Comparison of ENCODE assay signal across 8 mouse cellular contexts in genomic region chr7:135735691-135736580, GRCm38 (mm10). TPM values are rescaled to one million over a fixed set of nuclear protein-coding genes. Genes with fewer than 3 reads are reported as not detected.
DNase-seq lines count a peak whose midpoint lies in the region; ATAC-seq and TF ChIP-seq lines count a peak whose summit lies in the region.

No protein-coding gene starts in this region.

- H3K36me3 ChIP-seq in CH12.LX (replicated peaks in 1 of 2; ENCODE audit: control insufficient read depth in 1 of 2, insufficient read depth in 1 of 2, low read length in 1 of 2) = no peaks in the 10 kb centered on the region
- no peaks in the 10 kb centered on the region for H3K36me3 ChIP-seq in forebrain, embryonic 13.5 days (ENCODE audit: poor library complexity, severe bottlenecking)
- H3K36me3 ChIP-seq in liver, postnatal 0 days (replicated peaks; ENCODE audit: insufficient read depth, low read length) = no peaks in the 10 kb centered on the region
- no peaks in the 10 kb centered on the region for H3K36me3 ChIP-seq in neural tube, embryonic 14.5 days (ENCODE audit: control insufficient read depth, insufficient read depth, low read length)
- H3K36me3 ChIP-seq in testis, adult 2 months (ENCODE audit: control insufficient read depth, insufficient read depth, low read length) = no peaks in the 10 kb centered on the region

- TF ChIP-seq CTCF in CH12.LX (conservative IDR thresholded peaks at IDR 0.05 in 1 of 2, IDR thresholded peaks at IDR 0.05 in 1 of 2; ENCODE audit: low read depth in 2 of 2, low read length in 2 of 2) = peak; percentile 92 to 94
- TF ChIP-seq CTCF in liver, postnatal 0 days (IDR thresholded peaks at IDR 0.05; ENCODE audit: low read depth) = peak; percentile 99
- TF ChIP-seq CTCF in testis, adult 2 months (IDR thresholded peaks at IDR 0.05; ENCODE audit: control insufficient read depth, insufficient read depth, insufficient replicate concordance, low read depth, low read length) = peak; percentile 99

- no peaks in the 10 kb centered on the region for H3K9me3 ChIP-seq in CH12.LX (replicated peaks; ENCODE audit: low read length)
- no peaks in the 10 kb centered on the region for H3K9me3 ChIP-seq in forebrain, embryonic 13.5 days (replicated peaks)
- H3K9me3 ChIP-seq in liver, postnatal 0 days (ENCODE audit: low read length) = no peaks in the 10 kb centered on the region
- no peaks in the 10 kb centered on the region for H3K9me3 ChIP-seq in neural tube, embryonic 14.5 days (ENCODE audit: control insufficient read depth, low read length)

- H3K4me3 ChIP-seq in CH12.LX (replicated peaks in 1 of 3; ENCODE audit: low read depth in 2 of 3, low read length in 2 of 3, poor library complexity in 1 of 3) = peak overlapping the region in 1 of 3 experiments; percentile 14
- H3K4me3 ChIP-seq in forebrain, embryonic 13.5 days = peak overlapping the region; percentile 7; the same call in 1 of the 2 replicates
- H3K4me3 ChIP-seq in liver, postnatal 0 days (ENCODE audit: low read depth, low read length) = peak overlapping the region; percentile 16
- H3K4me3 ChIP-seq in neural tube, embryonic 14.5 days (ENCODE audit: low read depth, low read length) = no peak overlapping the region
- peak overlapping the region; percentile 26 for H3K4me3 ChIP-seq in testis, adult 2 months (ENCODE audit: control insufficient read depth, low read depth, low read length)

- peaks cover 8 to 14% of the 10 kb centered on the region in 2 experiments for H3K4me1 ChIP-seq in CH12.LX (ENCODE audit: control insufficient read depth in 1 of 2, insufficient read depth in 2 of 2)
- H3K4me1 ChIP-seq in forebrain, embryonic 13.5 days = peaks cover 7% of the 10 kb centered on the region; the same call in 1 of the 2 replicates
- no peaks in the 10 kb centered on the region for H3K4me1 ChIP-seq in liver, postnatal 0 days (ENCODE audit: insufficient read depth)
- no peaks in the 10 kb centered on the region for H3K4me1 ChIP-seq in neural tube, embryonic 14.5 days (ENCODE audit: control insufficient read depth, insufficient read depth, low read length)
- no peaks in the 10 kb centered on the region for H3K4me1 ChIP-seq in testis, adult 2 months (ENCODE audit: control insufficient read depth, insufficient read depth, low read length)

- 15% methylated on average over 31 of the region's 31 CpGs for WGBS in forebrain, embryonic 13.5 days
- 6% methylated on average over 31 of the region's 31 CpGs for WGBS in large intestine, adult 2 months
- 10% methylated on average over 31 of the region's 31 CpGs for WGBS in liver, postnatal 0 days (ENCODE audit: insufficient replicate concordance)
- WGBS in neural tube, embryonic 14.5 days = 23% methylated on average over 31 of the region's 31 CpGs

- TF ChIP-seq POLR2A in CH12.LX (IDR thresholded peaks at IDR 0.05; ENCODE audit: low read depth, low read length) = no peak; the same call in 1 of the 2 replicates
- no peak for TF ChIP-seq POLR2A in testis, adult 2 months (IDR thresholded peaks at IDR 0.05; ENCODE audit: control insufficient read depth, low read depth, low read length)

- dilution Hi-C loops in CH12.LX (cut with MboI; ENCODE audit: extremely low pct_ligation_motif_present, extremely low pct_unique_long_range_greater_than_20kb, low sequenced_read_pairs) = no loop called here

- H3K27ac ChIP-seq in CH12.LX (ENCODE audit: insufficient read depth, low read depth) = no peak overlapping the region
- H3K27ac ChIP-seq in forebrain, embryonic 13.5 days = no peak overlapping the region
- H3K27ac ChIP-seq in liver, postnatal 0 days (ENCODE audit: low read depth) = 0 out of 2 replicates have a peak overlapping the region, but pooled peaks have one; percentile 24
- no peak overlapping the region for H3K27ac ChIP-seq in neural tube, embryonic 14.5 days (ENCODE audit: low read depth, low read length)
- H3K27ac ChIP-seq in testis, adult 2 months (ENCODE audit: control insufficient read depth, insufficient read depth, low read depth, low read length) = no peak overlapping the region

- peak; percentile 84 for ATAC-seq in cerebellum, adult (ENCODE audit: insufficient number of reproducible peaks, low FRiP score, low TSS enrichment)
- ATAC-seq in forebrain, embryonic 13.5 days = peak; percentile 94
- peak; percentile 93 for ATAC-seq in liver, postnatal 0 days
- peak; percentile 93 for ATAC-seq in neural tube, embryonic 14.5 days (ENCODE audit: low read depth)

- peak; percentile 96 for DNase-seq in CH12.LX (ENCODE audit: extremely low read depth)
- DNase-seq in heart, postnatal 10 days = peak; percentile 87 to 89
- peak; percentile 85 for DNase-seq in large intestine, adult 2 months (ENCODE audit: low read depth, low spot score)
- peak; percentile 90 for DNase-seq in liver, postnatal 0 days

- H3K4me2 ChIP-seq in CH12.LX (ENCODE audit: insufficient read depth, low read depth, poor library complexity, severe bottlenecking) = peak overlapping the region; percentile 80
- peak overlapping the region; percentile 47 for H3K4me2 ChIP-seq in forebrain, embryonic 13.5 days
- H3K4me2 ChIP-seq in liver, postnatal 0 days (ENCODE audit: low read depth, low read length) = peak overlapping the region; percentile 58
- peak overlapping the region; percentile 23; the same call in 1 of the 2 replicates for H3K4me2 ChIP-seq in neural tube, embryonic 14.5 days (ENCODE audit: low read depth, low read length)

- no peak for TF ChIP-seq EP300 in CH12.LX (IDR thresholded peaks at IDR 0.05; ENCODE audit: low read length)
- TF ChIP-seq EP300 in liver, postnatal 0 days (IDR thresholded peaks at IDR 0.05; ENCODE audit: low read depth) = no peak

- in situ Hi-C loops in CH12.LX (cut with MboI; ENCODE audit: low pct_ligation_motif_present, low pct_unique_long_range_greater_than_20kb, low sequenced_read_pairs) = loop anchor here (5.0 to 25.0 kb wide), 2 partner anchors 54 to 249 kb away; no protein-coding TSS in a partner anchor

- H3K9ac ChIP-seq in CH12.LX (ENCODE audit: insufficient read depth, low read depth) = 0 out of 2 replicates have a peak overlapping the region, but pooled peaks have one; percentile 6
- H3K9ac ChIP-seq in forebrain, embryonic 13.5 days = no peak overlapping the region
- H3K9ac ChIP-seq in liver, postnatal 0 days (replicated peaks) = no peak overlapping the region
- H3K9ac ChIP-seq in neural tube, embryonic 14.5 days (replicated peaks; ENCODE audit: low read depth, low read length) = no peak overlapping the region

- peak; percentile 92 for TF ChIP-seq RAD21 in CH12.LX (IDR thresholded peaks at IDR 0.05; ENCODE audit: low read depth, low read length)

- intact Hi-C loops in heart, postnatal 10 days (cut with DNase I) = loop anchor here (5.0 kb wide), 4 partner anchors 54 to 334 kb away; partner anchors contain the start of gene Ptpre

- H3K79me2 ChIP-seq in CH12.LX (replicated peaks; ENCODE audit: control insufficient read depth, extremely low read depth, insufficient read depth, poor library complexity, severe bottlenecking) = no peaks in the 10 kb centered on the region

- H3K27me3 ChIP-seq in CH12.LX (replicated peaks) = peaks cover 39% of the 10 kb centered on the region
- no peaks in the 10 kb centered on the region for H3K27me3 ChIP-seq in forebrain, embryonic 13.5 days
- no peaks in the 10 kb centered on the region for H3K27me3 ChIP-seq in liver, postnatal 0 days (ENCODE audit: insufficient read depth, low read length)
- no peaks in the 10 kb centered on the region for H3K27me3 ChIP-seq in neural tube, embryonic 14.5 days (ENCODE audit: control insufficient read depth, insufficient read depth, low read length)
- no peaks in the 10 kb centered on the region for H3K27me3 ChIP-seq in testis, adult 2 months (ENCODE audit: control insufficient read depth, insufficient read depth, low read length)

TF ChIP-seq in CH12.LX, 34 proteins besides CTCF, POLR2A, EP300 and RAD21 (continues in another document):
- no peak for TF ChIP-seq KAT2A (IDR thresholded peaks at IDR 0.05; ENCODE audit: insufficient replicate concordance, low read length)
- peak; percentile 20; the same call in 1 of the 2 replicates for TF ChIP-seq ZC3H11A (IDR thresholded peaks at IDR 0.05; ENCODE audit: low read depth, low read length)
- TF ChIP-seq MXI1 (IDR thresholded peaks at IDR 0.05; ENCODE audit: low read depth, low read length) = 0 out of 2 replicates have a peak, but pooled peaks have one; percentile 10
- TF ChIP-seq UBTF (IDR thresholded peaks at IDR 0.05; ENCODE audit: low read depth, low read length) = peak; percentile 91
- peak; percentile 91 for TF ChIP-seq NRF1 (IDR thresholded peaks at IDR 0.05; ENCODE audit: low read depth, low read length)
- peak; percentile 75 for TF ChIP-seq BHLHE40 (IDR thresholded peaks at IDR 0.05; ENCODE audit: low read depth, low read length)
- no peak for TF ChIP-seq CHD2 (IDR thresholded peaks at IDR 0.05; ENCODE audit: low read length)
- TF ChIP-seq ETS1 (conservative IDR thresholded peaks at IDR 0.05; ENCODE audit: low read depth, low read length) = no peak
- TF ChIP-seq IRF4 (IDR thresholded peaks at IDR 0.05; ENCODE audit: low read depth, low read length) = peak; percentile 47; the same call in 1 of the 2 replicates
- no peak for TF ChIP-seq JUND (conservative IDR thresholded peaks at IDR 0.05; ENCODE audit: low read depth, low read length)
- TF ChIP-seq TCF12 (IDR thresholded peaks at IDR 0.05; ENCODE audit: low read depth, low read length) = peak; percentile 43
- TF ChIP-seq HCFC1 (IDR thresholded peaks at IDR 0.05; ENCODE audit: low read depth, low read length) = peak; percentile 24; the same call in 1 of the 2 replicates
- peak; percentile 43; the same call in 1 of the 2 replicates for TF ChIP-seq NELFE (IDR thresholded peaks at IDR 0.05; ENCODE audit: low read depth, low read length)
- TF ChIP-seq ZMIZ1 (IDR thresholded peaks at IDR 0.05; ENCODE audit: low read depth, low read length) = no peak
- TF ChIP-seq MAZ (IDR thresholded peaks at IDR 0.05; ENCODE audit: low read depth, low read length) = no peak; the same call in 1 of the 2 replicates
- peak; percentile 82 for TF ChIP-seq ELF1 (IDR thresholded peaks at IDR 0.05; ENCODE audit: low read depth, low read length)
- TF ChIP-seq MAFK (IDR thresholded peaks at IDR 0.05; ENCODE audit: insufficient replicate concordance, low read length) = no peak
- no peak for TF ChIP-seq USF2 (conservative IDR thresholded peaks at IDR 0.05; ENCODE audit: low read depth, low read length)

RNA-seq across cellular contexts. Expression of gene Mki67, which starts 19.8 kb away (rescaled TPM):
- total RNA-seq in CH12.LX (2012; rRNA removed) (73.1 and 86.7 TPM in 2 replicates), CH12.LX (2014; rRNA removed) (57.0 and 57.8 TPM in 2 replicates)
- polyA plus RNA-seq in CH12.LX (2012; ENCODE audit: insufficient read length, low read depth) = 98.5 and 102 TPM in 2 replicates
- polyA plus RNA-seq in forebrain, embryonic 13.5 days (2015; fragmentation: Nextera tagmentation; extraction: Ambion mirVana) = 40.4 and 40.9 TPM in 2 replicates
- 10 to 100 TPM; 33.3 to 39.2 TPM for total RNA-seq in heart, postnatal 10 days (2021)
- polyA plus RNA-seq in large intestine, adult 2 months (2012; rRNA removed) = 4.5 and 7.9 TPM in 2 replicates
- polyA plus RNA-seq in liver, postnatal 0 days (2015; fragmentation: Nextera tagmentation; extraction: Ambion mirVana) = 35.4 and 38.8 TPM in 2 replicates
- 3.7 and 5.3 TPM in 2 replicates for polyA plus RNA-seq in neural tube, embryonic 14.5 days (2014; fragmentation: Nextera tagmentation; extraction: Ambion mirVana)
- polyA plus RNA-seq in testis, adult 2 months (2012; rRNA removed) = 2.2 and 2.9 TPM in 2 replicates

Comparison
In these comparisons a context has a peak if more than half of its experiments do, and no peak if none do; other contexts are left out.
1. H3K4me2 ChIP-seq: peak in every context shown above with its lines; median percentile 80 in CH12.LX; 58 in liver, postnatal 0 days; 47 in forebrain, embryonic 13.5 days; 23 in neural tube, embryonic 14.5 days.